Comparison of ENCODE assay signal across 7 mouse cellular contexts in genomic region chr2:79983222-79983632, GRCm38 (mm10).
DNase-seq lines count a peak whose midpoint lies in the region; ATAC-seq and TF ChIP-seq lines count a peak whose summit lies in the region.

No protein-coding gene starts in this region.

- no peak for TF ChIP-seq CTCF in lung, embryonic 14.5 days (IDR thresholded peaks at IDR 0.05; ENCODE audit: low read depth)

- 22% methylated on average over 9 of the region's 9 CpGs for WGBS in lung, embryonic 14.5 days
- WGBS in neural tube, embryonic 13.5 days: 54% methylated on average over 9 of the region's 9 CpGs

- intact Hi-C loops in heart, postnatal 14 days (cut with DNase I): loop anchor here (5.0 kb wide), 1 partner anchor 279 kb away; no protein-coding TSS in a partner anchor

- no peaks in the 10 kb centered on the region for H3K27me3 ChIP-seq in lung, embryonic 14.5 days (ENCODE audit: insufficient read depth, low read length)
- no peaks in the 10 kb centered on the region for H3K27me3 ChIP-seq in neural tube, embryonic 13.5 days

- peak; percentile 82 for DNase-seq in lung, embryonic 14.5 days
- no peak for DNase-seq in lung, postnatal 14 days
- peak; percentile 61 for DNase-seq in fibroblast of lung, adult 2 months (ENCODE audit: low read depth)
- peak; percentile 31 to 54 for DNase-seq in heart, postnatal 14 days
- no peak for DNase-seq in ovary, postnatal 10 days (ENCODE audit: low spot score)

- H3K9ac ChIP-seq in lung, embryonic 14.5 days: no peak overlapping the region
- H3K9ac ChIP-seq in neural tube, embryonic 13.5 days: no peak overlapping the region

- no peaks in the 10 kb centered on the region for H3K9me3 ChIP-seq in lung, embryonic 14.5 days (ENCODE audit: low read depth, low read length)
- H3K9me3 ChIP-seq in neural tube, embryonic 13.5 days: no peaks in the 10 kb centered on the region

- ATAC-seq in lung, embryonic 14.5 days (ENCODE audit: insufficient read depth): peak; percentile 90
- ATAC-seq in neural tube, embryonic 13.5 days (ENCODE audit: low read depth): peak; percentile 56
- ATAC-seq in activated CD4-positive, CD25-positive, alpha-beta regulatory T cell, adult 4 months: no peak

- H3K4me3 ChIP-seq in lung, embryonic 14.5 days (ENCODE audit: low read depth, low read length): no peak overlapping the region
- no peak overlapping the region for H3K4me3 ChIP-seq in neural tube, embryonic 13.5 days

- peak overlapping the region; percentile 45 for H3K4me2 ChIP-seq in lung, embryonic 14.5 days
- H3K4me2 ChIP-seq in neural tube, embryonic 13.5 days: no peak overlapping the region

- H3K27ac ChIP-seq in lung, embryonic 14.5 days (ENCODE audit: low read depth): peak overlapping the region; percentile 54
- H3K27ac ChIP-seq in neural tube, embryonic 13.5 days (replicated peaks): no peak overlapping the region

- H3K4me1 ChIP-seq in lung, embryonic 14.5 days (ENCODE audit: insufficient read depth): peaks cover 6% of the 10 kb centered on the region; the same call in 1 of the 2 replicates
- no peaks in the 10 kb centered on the region; the same call in 1 of the 2 replicates for H3K4me1 ChIP-seq in neural tube, embryonic 13.5 days (replicated peaks)

- no peaks in the 10 kb centered on the region for H3K36me3 ChIP-seq in lung, embryonic 14.5 days (ENCODE audit: insufficient read depth)
- H3K36me3 ChIP-seq in neural tube, embryonic 13.5 days: no peaks in the 10 kb centered on the region

Comparison
In these comparisons a context has a peak if more than half of its experiments do, and no peak if none do; other contexts are left out.
1. DNase-seq: peak in lung, embryonic 14.5 days (single experiment), fibroblast of lung, adult 2 months (single experiment) and heart, postnatal 14 days (2 of 2); none in lung, postnatal 14 days (single experiment) and ovary, postnatal 10 days (single experiment).